Mouse (Mus musculus): ENCODE results near the gene Gsn. TPM values are rescaled to one million over a fixed set of nuclear protein-coding genes. Genes with fewer than 3 reads are reported as not detected.

Gsn gene
- polyA plus RNA-seq, 1 experiment from 2014 or later, result 204 TPM

DNA sequence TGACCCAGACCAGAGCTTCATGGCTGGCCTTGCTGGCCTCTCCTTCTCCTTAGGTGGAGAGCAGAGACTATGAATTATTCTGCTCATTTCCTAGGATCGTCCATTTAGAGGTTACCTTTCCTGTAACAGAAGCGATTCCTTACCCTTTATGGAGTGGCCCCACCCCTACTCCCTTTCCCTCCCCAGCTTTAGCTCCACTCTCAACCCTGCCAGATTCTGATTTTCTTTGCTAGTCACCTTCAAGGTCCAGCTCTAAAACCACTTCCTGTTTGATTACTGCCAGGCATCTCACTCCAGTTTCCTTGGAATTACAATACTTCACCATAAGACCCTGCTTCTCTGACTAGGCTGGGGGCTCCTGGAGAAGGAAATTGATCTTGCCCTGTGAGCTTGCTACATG, 39.5 kb upstream of the Gsn start:
- H3K9me3 ChIP-seq (ENCODE audit: control insufficient read depth, low read depth, low read length), result no peaks in the 10 kb centered on the region
- H3K36me3 ChIP-seq (ENCODE audit: control insufficient read depth, insufficient read depth, low read length), result no peaks in the 10 kb centered on the region
- H3K4me2 ChIP-seq (replicated peaks; ENCODE audit: low read depth, low read length), result no peak overlapping the region
- no peaks in the 10 kb centered on the region; the same call in 1 of the 2 replicates for H3K4me1 ChIP-seq (ENCODE audit: control insufficient read depth, insufficient read depth, low read length)
- 78% methylated on average over 2 of the region's 2 CpGs for WGBS
- no peak overlapping the region for H3K4me3 ChIP-seq (ENCODE audit: low read depth, low read length)
- H3K27me3 ChIP-seq (ENCODE audit: control insufficient read depth, insufficient read depth, low read length), result no peaks in the 10 kb centered on the region
- H3K9ac ChIP-seq (replicated peaks; ENCODE audit: low read depth, low read length), result no peak overlapping the region
- no peak overlapping the region for H3K27ac ChIP-seq (ENCODE audit: low read length)
- ATAC-seq (ENCODE audit: insufficient number of reproducible peaks, insufficient read depth, low FRiP score, low read depth), result no peak

GRCm38 (mm10) chr2:35218736-35219135, 37.4 kb upstream of the Gsn start:
- no peaks in the 10 kb centered on the region for H3K27me3 ChIP-seq (ENCODE audit: control insufficient read depth, insufficient read depth, low read length)
- 91% methylated on average over 3 of the region's 3 CpGs for WGBS
- H3K4me1 ChIP-seq (ENCODE audit: control insufficient read depth, insufficient read depth, low read length), result no peaks in the 10 kb centered on the region; the same call in 1 of the 2 replicates

DNA sequence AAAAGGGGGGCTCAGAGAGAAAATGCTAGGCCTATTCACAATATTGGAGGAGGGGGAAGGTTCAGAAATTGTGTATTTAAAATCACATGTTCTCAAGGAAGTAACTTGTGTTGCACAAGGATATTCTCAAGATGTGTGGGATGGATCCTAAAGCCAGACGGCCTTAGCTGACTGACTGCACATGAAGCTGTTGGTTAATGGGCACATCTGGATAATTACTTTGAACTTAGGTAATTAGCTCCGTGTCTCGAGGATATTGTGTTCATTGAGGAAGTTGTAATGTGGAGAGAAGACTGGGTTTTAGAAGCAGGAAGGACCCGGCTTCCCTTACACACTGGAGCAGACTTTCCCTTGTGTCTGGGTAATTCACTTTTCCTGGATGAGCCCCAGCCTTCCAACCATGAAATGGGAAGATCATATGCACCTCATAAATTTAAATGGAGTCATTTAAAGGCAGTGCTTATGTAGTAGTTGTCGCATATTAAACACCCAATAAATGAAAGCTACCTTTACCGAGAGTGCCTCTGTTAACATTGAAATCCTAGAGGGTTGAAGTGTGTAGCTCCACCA, 33.3 kb upstream of the Gsn start:
- Histone ChIP-seq H3K4me3 (ENCODE audit: low read depth, low read length) (no peak overlapping the region), H3K4me1 (ENCODE audit: control insufficient read depth, insufficient read depth, low read length) (no peaks in the 10 kb centered on the region), H3K9ac (replicated peaks; ENCODE audit: low read depth, low read length) (no peak overlapping the region), H3K4me2 (replicated peaks; ENCODE audit: low read depth, low read length) (no peak overlapping the region), H3K27me3 (ENCODE audit: control insufficient read depth, insufficient read depth, low read length) (no peaks in the 10 kb centered on the region), H3K36me3 (ENCODE audit: control insufficient read depth, insufficient read depth, low read length) (no peaks in the 10 kb centered on the region), H3K27ac (ENCODE audit: low read length) (no peak overlapping the region), H3K9me3 (ENCODE audit: control insufficient read depth, low read depth, low read length) (no peaks in the 10 kb centered on the region)
- 73% methylated on average over 6 of the region's 6 CpGs for WGBS
- ATAC-seq (ENCODE audit: insufficient number of reproducible peaks, insufficient read depth, low FRiP score, low read depth), result no peak

More at GRCm38 (mm10) chr2:35218736-35219135, 37.4 kb upstream of the Gsn start:
- no peak for ATAC-seq (ENCODE audit: insufficient number of reproducible peaks, insufficient read depth, low FRiP score, low read depth)
- Histone ChIP-seq H3K27ac (ENCODE audit: low read length) (no peak overlapping the region), H3K4me3 (ENCODE audit: low read depth, low read length) (no peak overlapping the region), H3K9me3 (ENCODE audit: control insufficient read depth, low read depth, low read length) (no peaks in the 10 kb centered on the region), H3K36me3 (ENCODE audit: control insufficient read depth, insufficient read depth, low read length) (no peaks in the 10 kb centered on the region), H3K9ac (replicated peaks; ENCODE audit: low read depth, low read length) (no peak overlapping the region), H3K4me2 (replicated peaks; ENCODE audit: low read depth, low read length) (no peak overlapping the region)

GRCm38 (mm10) chr2:35224285-35224684, 31.9 kb upstream of the Gsn start:
- WGBS, result 90% methylated on average over 15 of the region's 15 CpGs
- H3K4me1 ChIP-seq (ENCODE audit: control insufficient read depth, insufficient read depth, low read length), result no peaks in the 10 kb centered on the region
- no peak overlapping the region for H3K4me2 ChIP-seq (replicated peaks; ENCODE audit: low read depth, low read length)
- no peak for ATAC-seq (ENCODE audit: insufficient number of reproducible peaks, insufficient read depth, low FRiP score, low read depth)
- H3K4me3 ChIP-seq (ENCODE audit: low read depth, low read length), result no peak overlapping the region
- H3K27me3 ChIP-seq (ENCODE audit: control insufficient read depth, insufficient read depth, low read length), result no peaks in the 10 kb centered on the region
- no peak overlapping the region for H3K9ac ChIP-seq (replicated peaks; ENCODE audit: low read depth, low read length)
- no peak overlapping the region for H3K27ac ChIP-seq (ENCODE audit: low read length)
- no peaks in the 10 kb centered on the region for H3K36me3 ChIP-seq (ENCODE audit: control insufficient read depth, insufficient read depth, low read length)
- H3K9me3 ChIP-seq (ENCODE audit: control insufficient read depth, low read depth, low read length), result no peaks in the 10 kb centered on the region

- Histone ChIP-seq H3K27me3 (ENCODE audit: control insufficient read depth, insufficient read depth, low read length) (no peaks in the 10 kb centered on the region), H3K4me2 (replicated peaks; ENCODE audit: low read depth, low read length) (no peak overlapping the region), H3K9me3 (ENCODE audit: control insufficient read depth, low read depth, low read length) (no peaks in the 10 kb centered on the region), H3K4me1 (ENCODE audit: control insufficient read depth, insufficient read depth, low read length) (peaks cover 5% of the 10 kb centered on the region; the same call in 1 of the 2 replicates), H3K27ac (ENCODE audit: low read length) (no peak overlapping the region), H3K36me3 (ENCODE audit: control insufficient read depth, insufficient read depth, low read length) (no peaks in the 10 kb centered on the region), H3K9ac (replicated peaks; ENCODE audit: low read depth, low read length) (no peak overlapping the region), H3K4me3 (ENCODE audit: low read depth, low read length) (no peak overlapping the region)
- ATAC-seq (ENCODE audit: insufficient number of reproducible peaks, insufficient read depth, low FRiP score, low read depth), result no peak
- WGBS, result 61% methylated on average over 4 of the region's 4 CpGs
Observed at GRCm38 (mm10) chr2:35228145-35228544, 28.0 kb upstream of the Gsn start.

DNA sequence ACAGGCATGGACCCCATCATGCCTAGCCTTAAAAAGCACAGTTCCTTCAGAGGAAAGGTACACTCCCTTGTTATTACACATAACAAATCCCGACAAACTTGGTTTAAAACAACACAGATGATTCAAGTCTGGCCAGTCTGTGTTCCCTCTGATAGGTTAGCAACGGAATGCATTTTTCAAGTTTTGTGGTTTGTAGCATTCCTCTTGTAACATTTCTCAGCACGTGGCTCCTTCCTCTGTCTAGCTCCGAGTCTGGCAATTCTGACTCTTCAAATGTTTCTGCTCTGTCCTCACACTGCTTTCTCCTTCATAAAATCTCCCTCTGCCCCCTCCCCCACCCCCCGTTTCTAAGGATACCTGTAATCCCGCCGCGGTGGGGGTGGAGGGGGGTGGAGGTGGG, 26.0 kb upstream of the Gsn start:
- Histone ChIP-seq H3K4me1 (ENCODE audit: control insufficient read depth, insufficient read depth, low read length) (peaks cover 5% of the 10 kb centered on the region; the same call in 1 of the 2 replicates), H3K27me3 (ENCODE audit: control insufficient read depth, insufficient read depth, low read length) (no peaks in the 10 kb centered on the region), H3K27ac (ENCODE audit: low read length) (no peak overlapping the region), H3K9ac (replicated peaks; ENCODE audit: low read depth, low read length) (no peak overlapping the region), H3K4me2 (replicated peaks; ENCODE audit: low read depth, low read length) (no peak overlapping the region), H3K9me3 (ENCODE audit: control insufficient read depth, low read depth, low read length) (no peaks in the 10 kb centered on the region), H3K4me3 (ENCODE audit: low read depth, low read length) (no peak overlapping the region), H3K36me3 (ENCODE audit: control insufficient read depth, insufficient read depth, low read length) (no peaks in the 10 kb centered on the region)
- 15% methylated on average over 8 of the region's 8 CpGs for WGBS
- ATAC-seq (ENCODE audit: insufficient number of reproducible peaks, insufficient read depth, low FRiP score, low read depth), result no peak

GRCm38 (mm10) chr2:35231871-35232270, 24.3 kb upstream of the Gsn start:
- Histone ChIP-seq H3K27ac (ENCODE audit: low read length) (no peak overlapping the region), H3K36me3 (ENCODE audit: control insufficient read depth, insufficient read depth, low read length) (no peaks in the 10 kb centered on the region), H3K4me3 (ENCODE audit: low read depth, low read length) (no peak overlapping the region), H3K9me3 (ENCODE audit: control insufficient read depth, low read depth, low read length) (no peaks in the 10 kb centered on the region), H3K27me3 (ENCODE audit: control insufficient read depth, insufficient read depth, low read length) (no peaks in the 10 kb centered on the region), H3K4me1 (ENCODE audit: control insufficient read depth, insufficient read depth, low read length) (peaks cover 5% of the 10 kb centered on the region; the same call in 1 of the 2 replicates), H3K4me2 (replicated peaks; ENCODE audit: low read depth, low read length) (no peak overlapping the region), H3K9ac (replicated peaks; ENCODE audit: low read depth, low read length) (no peak overlapping the region)
- WGBS, result 48% methylated on average over 2 of the region's 2 CpGs
- no peak for ATAC-seq (ENCODE audit: insufficient number of reproducible peaks, insufficient read depth, low FRiP score, low read depth)

DNA sequence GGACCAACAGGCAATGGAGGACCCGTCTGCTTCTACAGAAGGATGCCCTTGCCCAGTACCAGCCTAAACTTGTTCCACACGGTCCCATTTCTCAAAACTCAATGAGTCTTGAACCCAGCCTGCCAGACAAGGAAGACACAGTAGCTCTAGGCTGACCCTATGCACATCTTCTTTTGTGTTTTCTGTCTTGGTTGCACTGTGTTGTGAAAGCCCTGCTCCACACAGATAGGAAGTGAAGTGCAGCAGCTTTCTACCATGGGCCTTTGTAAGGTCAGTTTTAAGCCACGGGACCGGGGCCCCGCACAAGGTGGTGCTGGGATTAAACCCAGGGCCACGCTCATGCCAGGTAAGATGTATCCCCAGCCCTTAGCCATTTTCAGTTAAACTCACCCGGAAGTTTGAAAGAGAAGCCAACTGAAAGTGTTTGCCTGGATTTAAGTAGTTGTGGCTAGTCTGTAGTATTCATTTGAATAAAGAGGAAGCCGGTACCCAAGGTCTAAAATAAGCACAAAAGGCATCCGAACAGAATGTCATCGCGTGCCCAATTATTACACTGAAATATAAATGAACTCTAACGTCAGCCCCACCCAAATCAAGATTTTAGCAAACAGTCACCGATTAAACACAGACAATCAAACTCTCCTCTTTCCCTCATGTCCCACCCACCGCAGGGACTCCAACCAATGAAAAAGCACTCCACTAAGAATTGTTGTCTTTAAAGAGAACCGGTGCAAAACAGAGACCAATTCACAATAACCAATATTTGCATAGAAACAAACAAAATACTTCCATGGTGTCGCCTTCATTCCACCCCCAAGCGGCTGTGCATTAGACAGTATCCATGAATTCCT, 23.4 kb upstream of the Gsn start:
- H3K4me3 ChIP-seq (ENCODE audit: low read depth, low read length), result no peak overlapping the region
- H3K27ac ChIP-seq (ENCODE audit: low read length), result no peak overlapping the region
- WGBS, result 67% methylated on average over 17 of the region's 17 CpGs
- no peaks in the 10 kb centered on the region for H3K36me3 ChIP-seq (ENCODE audit: control insufficient read depth, insufficient read depth, low read length)
- no peak overlapping the region for H3K4me2 ChIP-seq (replicated peaks; ENCODE audit: low read depth, low read length)
- H3K9me3 ChIP-seq (ENCODE audit: control insufficient read depth, low read depth, low read length), result no peaks in the 10 kb centered on the region
- H3K9ac ChIP-seq (replicated peaks; ENCODE audit: low read depth, low read length), result no peak overlapping the region
- no peaks in the 10 kb centered on the region for H3K27me3 ChIP-seq (ENCODE audit: control insufficient read depth, insufficient read depth, low read length)
- H3K4me1 ChIP-seq (ENCODE audit: control insufficient read depth, insufficient read depth, low read length), result peaks cover 5% of the 10 kb centered on the region; the same call in 1 of the 2 replicates
- ATAC-seq (ENCODE audit: insufficient number of reproducible peaks, insufficient read depth, low FRiP score, low read depth), result no peak

Measured in stomach, embryonic 14.5 days (tissue).